Mouse (Mus musculus) CH12.LX (cell line): ENCODE measurements around the gene AC134908.4.

Experiments
- CHD2 ChIP-seq: IDR thresholded peaks from 2 replicates; pipeline ENCODE4 v1.6.1; 2011; ENCODE audit warnings: low read length, improper control_type of control experiment
- CTCF ChIP-seq, 2 experiments: IDR thresholded peaks in 1 of 2; conservative IDR thresholded peaks in 1 of 2; 2 replicates each; pipeline ENCODE4 v1.5.1; 2011 to 2012; ENCODE audit warnings: low read depth in 2 of 2, low read length in 2 of 2, improper control_type of control experiment in 1 of 2, inconsistent platforms in 1 of 2, mild to moderate bottlenecking in 1 of 2, moderate library complexity in 1 of 2
- IRF4 ChIP-seq: IDR thresholded peaks from 2 replicates; pipeline ENCODE4 v1.6.1; 2014; ENCODE audit warnings: low read depth, mild to moderate bottlenecking, inconsistent platforms, low read length, improper control_type of control experiment
- MAZ ChIP-seq: IDR thresholded peaks from 2 replicates; pipeline ENCODE4 v1.6.1; 2012; ENCODE audit warnings: low read depth, mild to moderate bottlenecking, inconsistent platforms, low read length, improper control_type of control experiment, moderate library complexity
- SMC3 ChIP-seq: IDR thresholded peaks from 2 replicates; pipeline ENCODE4 v1.6.1; 2011; ENCODE audit warnings: low read depth, low read length, improper control_type of control experiment

DNA sequence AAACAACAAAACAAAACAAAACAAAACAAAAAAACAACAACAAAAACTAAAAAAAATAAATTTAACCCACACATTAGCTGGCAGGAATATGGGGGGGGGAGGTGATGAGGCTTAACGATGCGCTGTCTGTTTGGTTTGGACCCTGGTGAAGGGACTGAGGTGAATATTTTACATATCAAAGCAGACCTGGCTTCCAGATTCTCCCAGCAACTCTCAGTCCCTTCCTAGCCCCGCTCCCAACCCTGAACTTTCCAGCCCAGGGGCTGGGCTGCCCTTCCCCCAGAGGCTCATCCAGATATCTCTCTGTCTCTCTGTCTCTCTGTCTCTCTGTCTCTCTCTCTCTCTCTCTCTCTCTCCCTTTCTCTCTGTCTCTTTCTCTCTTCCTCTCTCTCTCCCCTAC is 32.9 kb downstream of the AC134908.4 start:
- TF ChIP-seq CHD2 (no peak), IRF4 (no peak), CTCF (conservative IDR thresholded peaks at IDR 0.05 in 1 of 2, IDR thresholded peaks at IDR 0.05 in 1 of 2; ENCODE audit: low read depth in 2 of 2, low read length in 2 of 2) (no peak), MAZ (no peak), SMC3 (no peak)
